Mouse (Mus musculus) hindbrain, postnatal 0 days (tissue): ENCODE data around the gene Eif2b5. TPM values are rescaled to one million over a fixed set of nuclear protein-coding genes. Genes with fewer than 3 reads are reported as not detected.

Experiments
- ATAC-seq: fragments of 200-750 bp; cut with Nextera tagmentation; 2 replicates; pipeline ENCODE4 v1.8.0; 2017; ENCODE audit warnings: mild to moderate bottlenecking, moderate TSS enrichment, moderate library complexity
- DNase-seq: peaks from one replicate; pipeline ENCODE4 v3.0.0-alpha.2; 2015; ENCODE audit warnings: low spot score
- H3K27ac ChIP-seq: fragments of 300-500 bp; sonication (generic); 2 replicates; pipeline ENCODE4 v1.5.1; 2014; ENCODE audit warnings: mild to moderate bottlenecking
- H3K27me3 ChIP-seq: fragments of 300-500 bp; sonication (generic); 2 replicates; pipeline ENCODE4 v1.6.1; 2014; ENCODE audit warnings: low read length, mixed read lengths; ENCODE audit not compliant: insufficient read depth
- H3K36me3 ChIP-seq: fragments of 300-500 bp; sonication (generic); 2 replicates; pipeline ENCODE4 v1.6.1; 2014; ENCODE audit warnings: low read length, mixed read lengths; ENCODE audit not compliant: insufficient read depth
- H3K4me1 ChIP-seq: fragments of 300-500 bp; sonication (generic); 2 replicates; pipeline ENCODE4 v1.6.1; 2014; ENCODE audit warnings: antibody characterized with exemption, low read length, mixed read lengths; ENCODE audit not compliant: insufficient read depth
- H3K4me2 ChIP-seq: fragments of 300-500 bp; sonication (generic); 2 replicates; pipeline ENCODE4 v1.6.1; 2014; ENCODE audit warnings: low read depth, mild to moderate bottlenecking, low read length, moderate library complexity, mixed read lengths
- H3K4me3 ChIP-seq: fragments of 300-500 bp; sonication (generic); 2 replicates; pipeline ENCODE4 v1.5.1; 2014; ENCODE audit warnings: low read length
- H3K9ac ChIP-seq: fragments of 300-500 bp; sonication (generic); replicated peaks from 2 replicates; pipeline ENCODE4 v1.6.1; 2014; ENCODE audit warnings: mild to moderate bottlenecking, low read length, moderate library complexity, mixed read lengths
- H3K9me3 ChIP-seq: fragments of 300-500 bp; sonication (generic); 2 replicates; pipeline ENCODE4 v1.6.1; 2016; ENCODE audit warnings: low read length, mixed read lengths
- CTCF ChIP-seq: IDR thresholded peaks from 2 replicates; pipeline ENCODE4 v1.5.1; 2016; ENCODE audit warnings: antibody characterized with exemption, control low read depth, low read depth
- WGBS: fragments of 180-500 bp; shearing (Covaris S2); extraction: QIAGEN DNeasy Blood & Tissue Kit; methylation state at CpG from one replicate; pipeline ENCODE4 v1.1.7; 2014; 5-methylcytosine and 5-hydroxymethylcytosine counted together
- polyA plus RNA-seq: library from polyadenylated mRNA; unstranded; fragments of >200 nt; fragmentation: Nextera tagmentation; extraction: Ambion mirVana; gene quantifications from 2 replicates; pipeline ENCODE4 v1.2.1, GENCODE M21; 2015
- total RNA-seq: library from RNA; depleted of rRNA; stranded (reverse); fragments of >200 nt; gene quantifications from 2 replicates; pipeline ENCODE4 v1.2.3, GENCODE M21; 2014

Gene Eif2b5
- total and polyA plus RNA-seq, 2 experiments from 2014 or later, result 80.9 to 102 TPM

DNA sequence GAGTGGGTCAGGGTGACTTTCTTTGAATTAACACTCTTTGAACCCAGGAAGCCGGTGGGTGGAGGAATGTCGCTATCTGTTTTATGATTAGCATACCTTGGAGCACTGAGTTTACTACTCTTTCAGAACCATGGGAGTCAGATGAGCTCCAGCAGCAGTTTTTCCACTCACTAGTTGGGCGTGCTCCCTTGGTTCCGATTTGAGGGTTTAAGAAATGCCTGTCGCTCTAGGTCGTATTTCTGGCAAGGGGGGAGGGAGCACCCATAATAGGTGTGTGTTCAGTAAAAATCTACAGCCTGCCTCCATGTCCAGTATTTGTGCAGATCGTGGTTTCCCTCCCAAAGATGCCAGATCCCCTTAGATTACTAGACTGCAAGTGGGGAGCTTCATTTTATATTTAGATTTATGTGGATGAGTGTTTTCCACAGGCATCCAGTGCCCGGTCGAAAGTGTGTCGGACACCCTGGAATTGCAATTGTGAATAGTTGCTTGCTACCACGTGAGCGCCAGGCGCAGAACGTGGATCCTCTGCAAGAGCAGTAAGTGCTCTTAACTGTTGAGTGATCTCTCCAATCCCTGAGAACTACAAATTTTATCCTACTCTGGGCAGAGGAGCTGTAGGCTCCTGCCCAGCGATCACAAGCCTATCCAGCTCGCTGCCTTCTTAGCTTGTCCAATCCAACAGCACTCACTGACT is 489 bp upstream of the Eif2b5 start:
- ATAC-seq (no peak; the same call in 1 of the 2 replicates), DNase-seq (no peak)
- no peak for TF ChIP-seq CTCF

DNA sequence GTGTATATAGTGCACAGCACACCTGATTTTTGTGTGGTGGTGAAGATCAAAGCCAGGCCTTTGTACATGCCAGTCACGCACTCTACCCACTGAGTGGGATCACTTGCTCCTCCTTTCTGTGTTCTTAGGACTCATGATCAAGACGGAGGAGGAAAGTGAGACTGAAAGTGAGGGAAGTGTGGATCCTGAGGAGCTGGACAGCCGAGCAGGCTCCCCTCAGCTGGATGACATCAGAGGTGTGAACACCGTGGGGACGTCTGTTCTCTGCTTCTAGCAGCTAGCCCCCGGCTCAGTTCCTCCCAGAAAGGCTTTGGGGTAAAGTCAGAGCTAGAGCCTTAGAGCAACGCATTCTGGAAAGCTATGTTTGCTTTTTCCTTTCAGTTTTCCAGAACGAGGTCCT is 7.4 kb downstream of the Eif2b5 start:
- Histone ChIP-seq H3K36me3 (peaks cover 88% of the 10 kb centered on the region), H3K9me3 (no peaks in the 10 kb centered on the region), H3K4me3 (no peak overlapping the region), H3K4me1 (no peaks in the 10 kb centered on the region), H3K27me3 (no peaks in the 10 kb centered on the region), H3K4me2 (no peak overlapping the region), H3K27ac (no peak overlapping the region), H3K9ac (no peak overlapping the region)
- WGBS, result 92% methylated on average over 8 of the region's 8 CpGs
- no peak for DNase-seq
- no peak for ATAC-seq
- TF ChIP-seq CTCF, result no peak

More for the DNA sequence above, 489 bp upstream of the Eif2b5 start:
- Histone ChIP-seq H3K36me3 (peaks cover 22% of the 10 kb centered on the region), H3K9me3 (no peaks in the 10 kb centered on the region), H3K27ac (peak overlapping the region; percentile 80; the same call in 1 of the 2 replicates), H3K4me1 (no peaks in the 10 kb centered on the region; the same call in 1 of the 2 replicates), H3K4me2 (peak overlapping the region; percentile 76), H3K27me3 (no peaks in the 10 kb centered on the region), H3K9ac (peak overlapping the region; percentile 66; the same call in 1 of the 2 replicates), H3K4me3 (peak overlapping the region; percentile 72)
- 9% methylated on average over 16 of the region's 16 CpGs for WGBS

DNA sequence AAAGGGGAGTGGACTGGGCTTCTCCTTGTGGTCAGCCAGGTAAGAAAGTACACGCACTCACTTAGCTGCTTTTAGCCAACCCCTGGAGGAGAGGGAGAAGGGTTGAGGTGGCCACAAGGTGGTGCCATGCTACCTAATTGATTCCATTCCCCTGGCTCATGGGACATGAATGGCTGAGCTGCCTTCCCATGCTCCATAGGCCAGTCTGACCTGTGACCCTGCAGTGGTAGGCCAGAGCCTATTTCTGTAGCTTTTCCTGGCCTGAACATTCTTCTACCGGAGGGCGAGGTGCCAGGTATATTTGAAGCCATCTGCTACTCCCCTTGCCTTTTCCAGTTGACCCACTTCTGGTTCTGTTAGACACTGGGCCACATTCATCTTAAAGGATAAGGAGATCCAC is 10.7 kb downstream of the Eif2b5 start:
- ATAC-seq, result peak; percentile 46
- Histone ChIP-seq H3K9ac (no peak overlapping the region), H3K4me2 (no peak overlapping the region), H3K27ac (no peak overlapping the region), H3K9me3 (no peaks in the 10 kb centered on the region), H3K36me3 (peaks cover 65% of the 10 kb centered on the region), H3K4me3 (no peak overlapping the region), H3K4me1 (no peaks in the 10 kb centered on the region), H3K27me3 (no peaks in the 10 kb centered on the region)
- DNase-seq, result peak; percentile 56
- WGBS, result 79% methylated on average over 3 of the region's 3 CpGs
- TF ChIP-seq CTCF, result peak; percentile 68

DNA sequence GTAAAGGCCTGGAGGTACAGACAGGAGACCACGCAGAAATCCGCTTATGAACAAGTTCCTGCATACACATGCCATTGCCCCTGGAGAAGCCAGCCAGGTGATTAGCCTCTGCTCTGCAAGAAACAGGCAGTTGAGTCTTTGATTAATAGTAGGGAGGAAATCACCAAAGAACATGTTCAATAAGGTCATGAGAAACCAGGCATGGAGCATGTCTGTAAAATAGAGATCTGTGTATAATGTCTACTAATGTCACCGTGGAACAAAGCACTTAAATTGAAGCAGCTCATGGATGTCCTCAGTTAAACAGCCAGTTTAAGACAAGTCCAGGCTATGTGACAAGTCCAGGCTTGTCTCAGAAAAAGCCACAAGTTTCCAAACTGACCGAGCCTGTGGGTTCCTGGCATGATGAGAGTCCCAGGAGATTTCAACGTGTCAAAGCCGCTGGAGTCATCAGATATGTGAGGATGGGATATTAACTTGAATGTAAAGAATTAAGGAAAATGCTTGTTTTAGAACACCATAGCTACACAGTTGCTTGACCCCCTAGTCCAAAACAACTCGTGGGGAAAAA is 12.7 kb downstream of the Eif2b5 start:
- Histone ChIP-seq H3K27ac (no peak overlapping the region), H3K4me1 (no peaks in the 10 kb centered on the region), H3K4me3 (no peak overlapping the region), H3K4me2 (no peak overlapping the region), H3K36me3 (peaks cover 47% of the 10 kb centered on the region), H3K27me3 (no peaks in the 10 kb centered on the region), H3K9me3 (no peaks in the 10 kb centered on the region), H3K9ac (no peak overlapping the region)
- no peak for TF ChIP-seq CTCF
- DNase-seq (no peak), ATAC-seq (no peak)
- 81% methylated on average over 7 of the region's 7 CpGs for WGBS

- DNase-seq (no peak), ATAC-seq (no peak)
- Histone ChIP-seq H3K9me3 (no peaks in the 10 kb centered on the region), H3K36me3 (peaks cover 11% of the 10 kb centered on the region), H3K4me1 (peaks cover 12% of the 10 kb centered on the region; the same call in 1 of the 2 replicates), H3K4me3 (peak overlapping the region; percentile 99), H3K9ac (no peak overlapping the region), H3K4me2 (peak overlapping the region; percentile 92), H3K27ac (peak overlapping the region; percentile 93; the same call in 1 of the 2 replicates), H3K27me3 (no peaks in the 10 kb centered on the region)
- no peak for TF ChIP-seq CTCF
These were observed 17.4 kb downstream of the Eif2b5 start for GRCm38 (mm10) chr16:20516032-20516431.

DNA sequence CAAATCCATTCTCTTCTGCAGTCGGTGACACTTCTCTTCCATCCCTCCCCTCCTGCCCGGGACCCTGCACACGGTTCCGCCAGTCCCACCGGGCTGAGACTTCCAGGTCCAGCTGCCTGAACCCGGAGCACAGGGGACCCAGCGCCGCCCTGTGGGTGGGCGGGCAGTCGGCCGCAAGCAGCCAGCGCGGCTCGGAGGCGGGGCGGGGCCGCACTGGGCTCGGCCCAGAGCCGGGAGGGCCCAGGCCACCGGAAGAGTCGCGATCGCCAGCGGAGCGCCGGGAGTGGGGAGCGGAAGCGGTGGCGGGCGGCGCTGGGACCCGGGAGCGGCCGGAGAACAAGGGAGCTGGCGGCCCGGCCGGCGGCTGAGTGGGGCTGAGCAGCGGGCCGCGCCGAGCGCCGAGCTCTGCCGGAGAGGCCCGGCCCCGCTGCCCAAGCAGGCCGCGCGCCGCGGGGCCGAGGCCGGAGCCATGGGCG is 18.1 kb downstream of the Eif2b5 start, which contains the start of gene Dvl3:
Gene Dvl3 (plus strand): TSS at position 257 of the 476 bp plus-strand sequence.
- peak within 1 kb of the TSS; percentile 97 for H3K9ac ChIP-seq
- H3K27ac ChIP-seq, result peak within 1 kb of the TSS; percentile 93
- 2% methylated on average over 48 of the region's 55 CpGs for WGBS
- H3K27me3 ChIP-seq, result no peaks in the 10 kb centered on the region
- H3K4me2 ChIP-seq, result peak within 1 kb of the TSS; percentile 92
- H3K36me3 ChIP-seq, result 0 out of 2 replicates have a peak, but pooled peaks cover 6% of the 10 kb centered on the region
- DNase-seq (peak; percentile 95), ATAC-seq (peak; percentile 95)
- peak; percentile 49 for TF ChIP-seq CTCF
- peaks cover 12% of the 10 kb centered on the region; the same call in 1 of the 2 replicates for H3K4me1 ChIP-seq
- H3K4me3 ChIP-seq, result peak within 1 kb of the TSS; percentile 99
- H3K9me3 ChIP-seq, result no peaks in the 10 kb centered on the region

- H3K4me1 ChIP-seq, result peaks cover 12% of the 10 kb centered on the region; the same call in 1 of the 2 replicates
- 4% methylated on average over 25 of the region's 26 CpGs for WGBS
- H3K27me3 ChIP-seq, result no peaks in the 10 kb centered on the region
- peak overlapping the region; percentile 92 for H3K4me2 ChIP-seq
- ATAC-seq, result peak; percentile 11; the same call in 1 of the 2 replicates
- DNase-seq, result no peak
- 0 out of 2 replicates have a peak, but pooled peaks cover 6% of the 10 kb centered on the region for H3K36me3 ChIP-seq
- H3K27ac ChIP-seq, result peak overlapping the region; percentile 93
- H3K9me3 ChIP-seq, result no peaks in the 10 kb centered on the region
- no peak for TF ChIP-seq CTCF
- peak overlapping the region; percentile 97 for H3K9ac ChIP-seq
- peak overlapping the region; percentile 99 for H3K4me3 ChIP-seq
These were observed 18.6 kb downstream of the Eif2b5 start for GRCm38 (mm10) chr16:20517216-20517615.
